Mouse (Mus musculus) pancreas, adult 10 weeks (tissue): ENCODE data around the gene Hist1h2ag. TPM values are rescaled to one million over a fixed set of nuclear protein-coding genes. Genes with fewer than 3 reads are reported as not detected.

Experiments
- polyA plus RNA-seq: library from polyadenylated mRNA; stranded (reverse); fragments of 350-450 nt; fragmentation: Illumina TruSeq; extraction: RNeasy Lipid Tissue Mini Kit (QIAGEN cat#74804); gene quantifications from one replicate; pipeline ENCODE4 v1.2.3, GENCODE M21; 2015; ENCODE audit warnings: low read depth, low replicate concordance; ENCODE audit not compliant: insufficient read depth

Hist1h2ag gene
- not detected for polyA plus RNA-seq

DNA sequence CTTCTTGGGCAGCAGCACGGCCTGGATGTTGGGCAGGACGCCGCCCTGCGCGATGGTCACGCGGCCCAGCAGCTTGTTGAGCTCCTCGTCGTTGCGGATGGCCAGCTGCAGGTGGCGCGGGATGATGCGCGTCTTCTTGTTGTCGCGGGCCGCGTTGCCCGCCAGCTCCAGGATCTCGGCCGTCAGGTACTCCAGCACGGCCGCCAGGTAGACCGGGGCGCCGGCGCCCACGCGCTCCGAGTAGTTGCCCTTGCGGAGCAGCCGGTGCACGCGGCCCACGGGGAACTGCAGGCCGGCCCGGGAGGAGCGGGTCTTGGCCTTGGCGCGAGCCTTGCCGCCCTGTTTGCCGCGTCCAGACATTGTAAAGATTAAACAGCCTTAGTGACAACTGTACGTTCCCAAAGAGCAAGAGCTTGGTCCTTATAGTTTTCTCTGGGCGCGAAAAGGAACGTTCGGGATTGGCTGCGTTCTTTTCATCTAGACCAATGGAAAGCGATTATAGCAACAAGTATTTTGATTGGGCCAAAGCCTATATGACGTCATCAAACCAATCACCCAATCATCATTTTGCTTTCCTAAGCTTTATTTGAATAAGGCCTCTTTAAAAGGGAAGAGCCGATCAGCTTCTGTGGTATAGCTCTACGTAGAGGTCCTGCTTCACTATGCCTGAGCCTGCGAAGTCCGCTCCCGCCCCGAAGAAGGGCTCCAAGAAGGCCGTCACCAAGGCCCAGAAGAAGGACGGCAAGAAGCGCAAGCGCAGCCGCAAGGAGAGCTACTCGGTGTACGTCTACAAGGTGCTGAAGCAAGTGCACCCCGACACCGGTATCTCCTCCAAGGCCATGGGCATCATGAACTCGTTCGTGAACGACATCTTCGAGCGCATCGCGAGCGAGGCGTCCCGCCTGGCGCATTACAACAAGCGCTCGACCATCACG, at the start of gene Hist1h2ag, which contains the start of gene Hist1h2bj:
Gene Hist1h2ag, minus strand, starts transcription at position 377 of the 935 bp plus-strand sequence.
Gene Hist1h2bj, plus strand, starts transcription at position 647 of the 935 bp plus-strand sequence.

DNA sequence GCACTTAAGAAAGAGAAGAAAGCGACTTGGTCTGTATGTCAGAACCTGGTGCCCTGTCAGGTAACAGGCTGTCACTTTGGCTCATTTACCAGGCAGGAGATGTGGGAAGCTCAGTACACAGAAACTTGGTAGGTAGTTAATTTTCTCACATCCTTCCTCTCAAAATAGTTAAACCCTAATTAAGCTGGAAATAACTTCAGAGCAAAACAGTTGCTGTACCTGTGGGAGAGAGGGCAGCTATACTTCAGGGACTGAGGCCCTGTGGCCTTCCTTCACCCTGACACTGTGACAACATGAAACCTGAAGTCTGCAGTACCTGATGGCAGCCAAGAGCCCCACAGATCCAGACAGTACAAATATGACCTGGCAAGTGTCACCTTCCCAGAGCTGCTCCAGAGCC, 41.4 kb upstream of the Hist1h2ag start, which contains the start of gene Vmn1r188:
Gene Vmn1r188, plus strand, starts transcription at position 301 of the 400 bp plus-strand sequence.

DNA sequence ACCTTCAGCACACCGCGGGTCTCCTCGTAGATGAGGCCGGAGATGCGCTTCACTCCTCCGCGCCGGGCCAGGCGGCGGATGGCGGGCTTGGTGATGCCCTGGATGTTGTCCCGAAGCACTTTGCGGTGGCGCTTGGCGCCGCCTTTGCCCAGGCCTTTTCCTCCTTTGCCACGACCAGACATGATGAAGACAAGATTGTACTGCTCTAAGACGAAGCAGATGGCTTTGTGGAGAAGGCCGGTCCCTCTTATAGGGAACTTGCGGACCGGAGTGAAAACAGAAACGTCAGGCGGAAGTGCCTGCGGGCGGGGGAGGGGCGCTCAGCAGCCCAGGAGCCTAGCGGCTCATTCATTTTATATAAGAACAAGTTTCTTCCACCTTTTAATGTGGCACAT, 1.6 kb downstream of the Hist1h2ag start, which contains the start of gene Hist1h4i:
Gene Hist1h4i, minus strand, starts transcription at position 221 of the 395 bp plus-strand sequence.

DNA sequence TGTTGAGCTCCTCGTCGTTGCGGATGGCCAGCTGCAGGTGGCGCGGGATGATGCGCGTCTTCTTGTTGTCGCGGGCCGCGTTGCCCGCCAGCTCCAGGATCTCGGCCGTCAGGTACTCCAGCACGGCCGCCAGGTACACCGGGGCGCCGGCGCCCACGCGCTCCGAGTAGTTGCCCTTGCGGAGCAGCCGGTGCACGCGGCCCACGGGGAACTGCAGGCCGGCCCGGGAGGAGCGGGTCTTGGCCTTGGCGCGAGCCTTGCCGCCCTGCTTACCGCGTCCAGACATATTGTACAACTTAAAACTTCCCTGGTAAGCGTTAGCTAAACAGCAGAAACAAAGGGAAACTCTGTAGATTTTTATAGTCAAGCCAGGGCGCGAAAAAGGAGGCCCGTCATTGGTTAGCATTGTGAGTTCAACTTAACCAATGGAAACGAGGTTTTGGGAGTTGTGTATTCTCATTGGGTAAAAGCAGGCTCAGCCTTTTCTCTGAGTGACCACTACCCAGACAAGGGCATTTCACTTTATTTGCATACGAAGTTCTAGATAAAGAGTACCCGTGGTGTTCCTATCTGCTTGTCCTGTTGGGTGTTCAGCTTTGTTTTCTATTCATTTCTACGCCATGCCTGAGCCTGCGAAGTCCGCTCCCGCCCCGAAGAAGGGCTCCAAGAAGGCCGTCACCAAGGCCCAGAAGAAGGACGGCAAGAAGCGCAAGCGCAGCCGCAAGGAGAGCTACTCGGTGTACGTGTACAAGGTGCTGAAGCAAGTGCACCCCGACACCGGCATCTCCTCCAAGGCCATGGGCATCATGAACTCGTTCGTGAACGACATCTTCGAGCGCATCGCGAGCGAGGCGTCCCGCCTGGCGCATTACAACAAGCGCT, 7.2 kb downstream of the Hist1h2ag start, which contains the start of the genes Hist1h2ah and Hist1h2bk:
Gene Hist1h2ah, minus strand, starts transcription at position 302 of the 882 bp plus-strand sequence.
Gene Hist1h2bk, plus strand, starts transcription at position 604 of the 882 bp plus-strand sequence.

DNA sequence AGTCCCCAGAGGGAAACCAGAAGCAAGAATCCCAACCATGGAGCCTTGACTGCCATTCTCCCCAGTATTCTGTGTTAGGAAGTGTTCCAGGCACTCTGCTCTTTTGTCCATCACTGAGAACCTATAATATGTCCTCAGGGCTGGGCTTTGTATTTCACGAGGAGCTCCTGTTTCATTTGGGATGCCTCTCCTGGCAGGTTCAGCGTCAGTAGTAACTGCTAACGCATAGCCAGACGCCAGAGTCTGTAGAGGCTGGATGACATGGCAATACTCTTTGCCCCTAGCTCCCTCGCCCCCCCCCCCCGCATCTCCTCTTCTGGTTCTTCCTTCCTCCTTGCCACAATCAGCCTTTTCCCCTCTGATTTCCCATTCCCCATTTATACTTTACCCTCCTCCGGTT, 33.1 kb downstream of the Hist1h2ag start, which contains the start of gene Prss16:
Gene Prss16, minus strand, starts transcription at position 101 of the 400 bp plus-strand sequence.

Other genes starting within 250 kb of the Hist1h2ag start
- not detected for gene Hist1h2bq, start 232.7 kb downstream of the Hist1h2ag start, polyA plus RNA-seq
- gene Hist1h2ao, start 232.5 kb downstream of the Hist1h2ag start, polyA plus RNA-seq, result not detected
- not detected for gene Hist1h4m, start 231.2 kb downstream of the Hist1h2ag start, polyA plus RNA-seq
- gene Hist1h4n, start 210.7 kb downstream of the Hist1h2ag start, polyA plus RNA-seq, result not detected
- gene Hist1h2ap, start 209.4 kb downstream of the Hist1h2ag start, polyA plus RNA-seq, result not detected
- 0.76 TPM for gene Hist1h2br, start 209.2 kb downstream of the Hist1h2ag start, polyA plus RNA-seq
- 1.2 TPM for gene Zfp184, start 97.8 kb downstream of the Hist1h2ag start, polyA plus RNA-seq
- not detected for gene Pom121l2, start 61.8 kb downstream of the Hist1h2ag start, polyA plus RNA-seq
- 1.7 TPM for gene Prss16, start 33.2 kb downstream of the Hist1h2ag start, polyA plus RNA-seq
- not detected for gene Hist1h2ah, start 7.4 kb downstream of the Hist1h2ag start, polyA plus RNA-seq
- gene Hist1h2bk, start 7.1 kb downstream of the Hist1h2ag start, polyA plus RNA-seq, result not detected
- 2.7 TPM for gene Hist1h4i, start 1.6 kb downstream of the Hist1h2ag start, polyA plus RNA-seq
- not detected for gene Hist1h2bj, start 270 bp upstream of the Hist1h2ag start, polyA plus RNA-seq
- not detected for gene Vmn1r188, start 41.5 kb upstream of the Hist1h2ag start, polyA plus RNA-seq
- not detected for gene Vmn1r189, start 62.9 kb upstream of the Hist1h2ag start, polyA plus RNA-seq
- gene Vmn1r191, start 141.0 kb upstream of the Hist1h2ag start, polyA plus RNA-seq, result not detected
- gene Vmn1r192, start 148.2 kb upstream of the Hist1h2ag start, polyA plus RNA-seq, result not detected
- gene Vmn1r193, start 180.2 kb upstream of the Hist1h2ag start, polyA plus RNA-seq, result not detected
- not detected for gene Vmn1r194, start 201.3 kb upstream of the Hist1h2ag start, polyA plus RNA-seq
- not detected for gene Vmn1r195, start 227.6 kb upstream of the Hist1h2ag start, polyA plus RNA-seq
- gene Vmn1r196, start 247.0 kb upstream of the Hist1h2ag start, polyA plus RNA-seq, result not detected